Mouse (Mus musculus): ENCODE data around the gene Hoxa4. TPM values are rescaled to one million over a fixed set of nuclear protein-coding genes. Genes with fewer than 3 reads are reported as not detected.

The Hoxa4 gene
- polyA plus RNA-seq, 1 experiment from 2014 or later, result not detected

GRCm38 (mm10) chr6:52169499-52170165, 21.9 kb downstream of the Hoxa4 start:
- WGBS, result 4% methylated on average over 16 of the region's 16 CpGs
- H3K9ac ChIP-seq, result no peak overlapping the region
- ATAC-seq, result no peak
- H3K4me1 ChIP-seq, result peaks cover 7% of the 10 kb centered on the region; the same call in 1 of the 2 replicates
- no peaks in the 10 kb centered on the region for H3K36me3 ChIP-seq (ENCODE audit: poor library complexity, severe bottlenecking)
- H3K27me3 ChIP-seq, result peaks cover 98% of the 10 kb centered on the region
- no peak overlapping the region for H3K4me2 ChIP-seq
- H3K27ac ChIP-seq, result no peak overlapping the region
- no peaks in the 10 kb centered on the region for H3K9me3 ChIP-seq (replicated peaks)
- no peak overlapping the region for H3K4me3 ChIP-seq

GRCm38 (mm10) chr6:52168191-52169055, 23.1 kb downstream of the Hoxa4 start:
- Histone ChIP-seq H3K9me3 (replicated peaks) (no peaks in the 10 kb centered on the region), H3K4me2 (no peak overlapping the region), H3K36me3 (ENCODE audit: poor library complexity, severe bottlenecking) (no peaks in the 10 kb centered on the region), H3K27me3 (peaks cover 99% of the 10 kb centered on the region), H3K4me3 (no peak overlapping the region), H3K4me1 (peaks cover 7% of the 10 kb centered on the region; the same call in 1 of the 2 replicates), H3K27ac (no peak overlapping the region), H3K9ac (no peak overlapping the region)
- no peak for ATAC-seq
- 1% methylated on average over 42 of the region's 42 CpGs for WGBS

- H3K4me1 ChIP-seq, result peaks cover 6% of the 10 kb centered on the region; the same call in 1 of the 2 replicates
- H3K9ac ChIP-seq, result no peak overlapping the region
- WGBS, result 1% methylated on average over 14 of the region's 14 CpGs
- H3K27ac ChIP-seq, result no peak overlapping the region
- peaks cover 99% of the 10 kb centered on the region for H3K27me3 ChIP-seq
- no peak overlapping the region for H3K4me3 ChIP-seq
- no peak overlapping the region for H3K4me2 ChIP-seq
- ATAC-seq, result no peak
- H3K36me3 ChIP-seq (ENCODE audit: poor library complexity, severe bottlenecking), result no peaks in the 10 kb centered on the region
- no peaks in the 10 kb centered on the region for H3K9me3 ChIP-seq (replicated peaks)
Observed at GRCm38 (mm10) chr6:52167736-52168161, 23.8 kb downstream of the Hoxa4 start.

GRCm38 (mm10) chr6:52167176-52167575, 24.4 kb downstream of the Hoxa4 start:
- 3% methylated on average over 1 of the region's 1 CpGs for WGBS
- no peaks in the 10 kb centered on the region for H3K36me3 ChIP-seq (ENCODE audit: poor library complexity, severe bottlenecking)
- ATAC-seq, result no peak
- H3K4me1 ChIP-seq, result no peaks in the 10 kb centered on the region; the same call in 1 of the 2 replicates
- no peak overlapping the region for H3K4me2 ChIP-seq
- no peak overlapping the region for H3K9ac ChIP-seq
- peaks cover 99% of the 10 kb centered on the region for H3K27me3 ChIP-seq
- H3K9me3 ChIP-seq (replicated peaks), result no peaks in the 10 kb centered on the region
- H3K4me3 ChIP-seq, result no peak overlapping the region
- H3K27ac ChIP-seq, result no peak overlapping the region

GRCm38 (mm10) chr6:52166431-52167077, 25.0 kb downstream of the Hoxa4 start:
- Histone ChIP-seq H3K4me1 (no peaks in the 10 kb centered on the region), H3K27me3 (peaks cover 99% of the 10 kb centered on the region), H3K9me3 (replicated peaks) (no peaks in the 10 kb centered on the region), H3K27ac (no peak overlapping the region), H3K4me2 (no peak overlapping the region), H3K9ac (no peak overlapping the region), H3K36me3 (ENCODE audit: poor library complexity, severe bottlenecking) (no peaks in the 10 kb centered on the region), H3K4me3 (no peak overlapping the region)
- 6% methylated on average over 4 of the region's 4 CpGs for WGBS
- ATAC-seq, result no peak

- WGBS, result under 1% methylated on average over 28 of the region's 28 CpGs
- Histone ChIP-seq H3K36me3 (ENCODE audit: poor library complexity, severe bottlenecking) (no peaks in the 10 kb centered on the region), H3K4me3 (no peak overlapping the region), H3K4me2 (no peak overlapping the region), H3K9ac (no peak overlapping the region), H3K27me3 (peaks cover 99% of the 10 kb centered on the region), H3K9me3 (replicated peaks) (no peaks in the 10 kb centered on the region), H3K27ac (no peak overlapping the region), H3K4me1 (0 out of 2 replicates have a peak, but pooled peaks cover 1% of the 10 kb centered on the region)
- no peak for ATAC-seq
Observed at GRCm38 (mm10) chr6:52165441-52166370, 25.8 kb downstream of the Hoxa4 start.

- Histone ChIP-seq H3K9me3 (replicated peaks) (no peaks in the 10 kb centered on the region), H3K36me3 (ENCODE audit: poor library complexity, severe bottlenecking) (no peaks in the 10 kb centered on the region), H3K27me3 (peaks cover 99% of the 10 kb centered on the region), H3K4me3 (no peak within 1 kb of the TSS), H3K27ac (no peak within 1 kb of the TSS), H3K4me1 (0 out of 2 replicates have a peak, but pooled peaks cover 3% of the 10 kb centered on the region), H3K4me2 (no peak within 1 kb of the TSS), H3K9ac (no peak within 1 kb of the TSS)
- no peak for ATAC-seq
- WGBS, result under 1% methylated on average over 25 of the region's 25 CpGs
Observed at GRCm38 (mm10) chr6:52164626-52165440, 26.7 kb downstream of the Hoxa4 start, which contains the start of gene Hoxa2. Gene Hoxa2, minus strand, starts transcription at chr6:52164831.

- no peak for ATAC-seq
- no peaks in the 10 kb centered on the region for H3K36me3 ChIP-seq (ENCODE audit: poor library complexity, severe bottlenecking)
- H3K4me1 ChIP-seq, result 0 out of 2 replicates have a peak, but pooled peaks cover 5% of the 10 kb centered on the region
- H3K27ac ChIP-seq, result no peak overlapping the region
- peaks cover 99% of the 10 kb centered on the region for H3K27me3 ChIP-seq
- no peak overlapping the region for H3K4me3 ChIP-seq
- under 1% methylated on average over 28 of the region's 39 CpGs for WGBS
- no peaks in the 10 kb centered on the region for H3K9me3 ChIP-seq (replicated peaks)
- H3K9ac ChIP-seq, result no peak overlapping the region
- H3K4me2 ChIP-seq, result no peak overlapping the region
Observed at GRCm38 (mm10) chr6:52164051-52164625, 27.4 kb downstream of the Hoxa4 start.

- under 1% methylated on average over 17 of the region's 17 CpGs for WGBS
- peaks cover 99% of the 10 kb centered on the region for H3K27me3 ChIP-seq
- no peak for ATAC-seq
- no peak overlapping the region for H3K27ac ChIP-seq
- H3K4me2 ChIP-seq, result no peak overlapping the region
- no peaks in the 10 kb centered on the region for H3K36me3 ChIP-seq (ENCODE audit: poor library complexity, severe bottlenecking)
- H3K9ac ChIP-seq, result no peak overlapping the region
- H3K4me3 ChIP-seq, result no peak overlapping the region
- H3K9me3 ChIP-seq (replicated peaks), result no peaks in the 10 kb centered on the region
- peaks cover 11% of the 10 kb centered on the region for H3K4me1 ChIP-seq
Observed at GRCm38 (mm10) chr6:52163366-52164031, 28.1 kb downstream of the Hoxa4 start.

Measured in forebrain, embryonic 13.5 days (tissue).